Mouse (Mus musculus): Measurements from ENCODE around the gene Ttc4.

DNA sequence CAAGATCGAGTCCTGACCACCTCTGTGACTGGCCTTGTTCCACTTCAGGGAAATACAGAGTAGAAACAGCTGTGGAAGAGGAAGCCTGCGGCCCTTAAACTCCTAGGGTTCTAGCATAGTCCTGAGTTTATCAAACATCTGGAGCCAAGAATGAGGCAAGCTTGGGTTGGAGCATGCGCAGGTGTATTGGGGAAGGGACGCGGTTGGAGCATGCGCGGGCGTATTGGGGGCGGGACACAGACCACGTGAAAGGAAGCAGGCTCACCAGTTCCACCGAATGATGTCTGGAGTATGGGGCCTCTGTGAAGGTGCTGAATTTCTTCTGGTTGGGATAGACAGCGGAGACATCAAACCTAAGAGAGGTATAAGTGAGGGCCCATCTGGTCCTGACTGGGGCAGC, 63.1 kb downstream of the Ttc4 start:
- TF ChIP-seq CTCF (IDR thresholded peaks at IDR 0.05; ENCODE audit: borderline replicate concordance, insufficient read depth, low read length) (no peak), POLR2A (IDR thresholded peaks at IDR 0.05; ENCODE audit: low read depth, low read length) (no peak)

All from embryonic fibroblast, embryonic 13.5 days (primary cell).